Mouse (Mus musculus) left cerebral cortex, adult 9 months (tissue): ENCODE measurements around the gene Map3k5.
A peak's percentile ranks its signal among the peaks of the same experiment; 100 is the strongest.

ENCODE experiments used
- DNase-seq, 2 experiments: peaks; one replicate each; pipeline ENCODE4 v3.0.0; 2022; ENCODE audit warnings: low spot score in 2 of 2

Gene Map3k5

GRCm38 (mm10) chr10:20006333-20007093 is 72.2 kb downstream of the Map3k5 start:
- peak in 1 of 2 experiments; percentile 55 for DNase-seq

GRCm38 (mm10) chr10:20009310-20009709 is 75.0 kb downstream of the Map3k5 start:
- DNase-seq: no peak

- no peak for DNase-seq
Observed at GRCm38 (mm10) chr10:20010018-20010417, 75.7 kb downstream of the Map3k5 start.

- peak in 1 of 2 experiments; percentile 54 for DNase-seq
Observed at GRCm38 (mm10) chr10:20018406-20018805, 84.1 kb downstream of the Map3k5 start.

- DNase-seq: no peak
Observed at GRCm38 (mm10) chr10:20018806-20019205, 84.5 kb downstream of the Map3k5 start.

DNA sequence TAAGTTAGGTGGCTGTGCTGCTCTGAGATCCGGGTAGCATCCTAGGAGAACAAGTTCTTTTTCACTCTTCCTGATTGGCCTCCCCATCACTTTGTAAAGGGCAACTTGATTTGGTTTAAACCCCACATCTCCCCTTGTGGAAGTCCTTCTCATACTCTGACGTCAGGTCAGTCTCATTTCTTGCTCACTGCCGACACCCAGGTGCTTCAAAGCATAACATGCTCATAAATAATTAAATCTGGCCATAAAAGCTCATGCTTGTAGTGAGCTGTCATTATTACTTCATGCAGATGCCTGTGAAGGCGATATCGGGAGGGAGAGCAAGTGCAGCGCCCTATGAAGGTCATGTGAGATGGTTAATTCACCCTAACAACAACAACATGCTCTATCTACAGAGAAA is 87.0 kb downstream of the Map3k5 start:
- no peak for DNase-seq

GRCm38 (mm10) chr10:20021670-20022468 is 87.6 kb downstream of the Map3k5 start:
- no peak for DNase-seq

- DNase-seq: no peak
Observed at GRCm38 (mm10) chr10:20022608-20023340, 88.5 kb downstream of the Map3k5 start.

GRCm38 (mm10) chr10:20023524-20023923 is 89.3 kb downstream of the Map3k5 start:
- DNase-seq: no peak

DNA sequence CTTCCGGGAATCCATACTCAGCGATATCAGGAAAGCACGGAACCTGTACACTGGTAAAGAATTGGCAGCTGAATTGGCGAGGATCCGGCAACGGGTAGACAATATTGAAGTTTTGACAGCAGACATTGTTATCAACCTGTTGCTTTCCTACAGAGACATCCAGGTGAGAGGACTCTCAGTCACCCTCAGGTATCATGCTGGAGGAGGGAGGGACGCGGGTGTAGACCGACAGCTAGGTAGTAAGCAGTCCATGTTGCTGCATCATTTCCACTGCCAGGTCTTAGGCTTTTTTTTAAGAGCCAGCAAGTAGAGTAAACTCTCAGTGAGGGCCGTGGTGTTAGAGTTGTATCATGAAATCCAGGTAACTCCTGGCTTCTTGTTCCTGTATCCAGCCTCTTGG is 90.6 kb downstream of the Map3k5 start:
- DNase-seq: no peak

GRCm38 (mm10) chr10:20025781-20026520 is 91.7 kb downstream of the Map3k5 start:
- DNase-seq: no peak

GRCm38 (mm10) chr10:20030703-20031102 is 96.4 kb downstream of the Map3k5 start:
- no peak for DNase-seq

DNA sequence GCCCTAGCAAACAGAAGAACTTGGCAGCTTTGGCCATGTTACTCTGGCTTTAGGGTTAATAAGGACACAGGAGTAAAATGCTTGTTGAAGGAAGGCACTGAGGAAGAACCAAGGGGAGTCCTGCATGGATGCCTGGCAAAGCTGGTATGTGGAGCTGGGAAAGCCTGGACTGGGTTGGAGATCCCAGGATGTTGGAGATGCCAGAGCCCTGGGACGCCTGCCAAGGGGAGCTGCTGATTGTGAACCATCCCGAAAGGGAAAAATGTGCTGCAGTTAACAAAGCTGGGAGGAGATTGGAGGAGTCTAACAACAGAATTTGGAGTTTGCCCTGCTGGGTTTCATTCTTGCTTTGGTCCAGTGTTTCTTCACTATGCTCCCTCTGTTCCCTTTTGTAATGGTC is 97.7 kb downstream of the Map3k5 start:
- DNase-seq: peak in 1 of 2 experiments; percentile 39

DNA sequence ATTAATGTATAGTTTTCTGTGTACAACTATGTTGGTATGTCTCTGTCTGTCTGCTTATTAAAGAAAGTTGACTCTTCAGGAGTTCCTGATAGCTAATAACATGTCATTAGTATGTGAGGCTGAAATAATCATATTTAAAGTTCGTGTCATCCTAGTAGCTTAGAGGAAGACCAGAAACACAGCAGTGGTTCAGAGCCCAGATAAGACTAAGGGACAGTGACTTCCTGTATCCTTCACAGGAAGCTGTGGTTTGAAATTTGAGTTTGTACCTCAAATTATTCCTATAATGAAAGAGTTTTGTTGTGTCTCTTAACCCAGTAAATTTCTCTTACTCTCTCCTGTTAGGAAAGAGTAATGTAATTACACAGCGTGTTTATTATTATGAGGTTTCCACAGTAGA is 102.1 kb downstream of the Map3k5 start:
- DNase-seq: no peak

DNA sequence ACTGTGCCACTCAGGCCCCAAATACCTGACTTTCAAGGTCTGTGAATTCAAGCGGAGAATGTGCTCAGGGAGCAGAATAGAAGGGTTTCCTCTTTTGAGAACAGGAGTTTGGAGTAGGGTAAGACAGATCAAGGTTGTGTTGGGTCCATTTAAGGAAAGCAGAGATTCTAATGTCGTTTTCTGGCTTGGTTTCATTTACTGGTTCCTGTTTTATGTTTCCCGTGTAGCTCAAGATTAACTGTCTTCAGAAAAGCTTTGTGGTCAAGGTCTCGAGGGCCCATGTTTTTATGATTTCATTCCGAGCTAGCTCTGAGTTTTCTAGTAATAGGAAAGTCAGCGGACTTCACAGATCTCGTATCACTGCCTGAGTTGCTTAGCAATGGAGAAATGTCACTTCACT is 102.6 kb downstream of the Map3k5 start:
- DNase-seq: no peak

- DNase-seq: no peak
Observed at GRCm38 (mm10) chr10:20039531-20039930, 105.3 kb downstream of the Map3k5 start.

DNA sequence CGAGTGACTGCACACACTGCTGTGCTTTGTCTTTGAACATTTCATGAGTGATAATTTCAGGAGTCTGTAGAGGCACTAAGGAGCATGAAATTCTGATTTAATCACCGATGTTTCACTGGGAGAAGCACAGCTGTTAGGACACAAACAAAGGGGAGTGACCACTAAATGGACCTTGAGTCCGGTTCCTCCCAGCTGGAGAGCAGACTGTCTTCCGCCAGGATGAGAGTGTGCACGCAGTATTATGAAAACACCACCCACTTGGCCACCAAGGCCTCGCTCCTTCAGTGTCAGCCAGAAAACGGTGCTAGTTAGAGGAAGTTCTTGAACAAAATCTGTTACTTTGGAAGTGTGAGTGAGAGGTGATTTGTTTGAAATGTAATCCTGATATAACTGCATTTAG is 105.8 kb downstream of the Map3k5 start:
- DNase-seq: no peak

GRCm38 (mm10) chr10:20040677-20041076 is 106.4 kb downstream of the Map3k5 start:
- DNase-seq: no peak

- no peak for DNase-seq
Observed at GRCm38 (mm10) chr10:20042081-20042480, 107.8 kb downstream of the Map3k5 start.

GRCm38 (mm10) chr10:20044051-20044450 is 109.8 kb downstream of the Map3k5 start:
- DNase-seq: no peak

DNA sequence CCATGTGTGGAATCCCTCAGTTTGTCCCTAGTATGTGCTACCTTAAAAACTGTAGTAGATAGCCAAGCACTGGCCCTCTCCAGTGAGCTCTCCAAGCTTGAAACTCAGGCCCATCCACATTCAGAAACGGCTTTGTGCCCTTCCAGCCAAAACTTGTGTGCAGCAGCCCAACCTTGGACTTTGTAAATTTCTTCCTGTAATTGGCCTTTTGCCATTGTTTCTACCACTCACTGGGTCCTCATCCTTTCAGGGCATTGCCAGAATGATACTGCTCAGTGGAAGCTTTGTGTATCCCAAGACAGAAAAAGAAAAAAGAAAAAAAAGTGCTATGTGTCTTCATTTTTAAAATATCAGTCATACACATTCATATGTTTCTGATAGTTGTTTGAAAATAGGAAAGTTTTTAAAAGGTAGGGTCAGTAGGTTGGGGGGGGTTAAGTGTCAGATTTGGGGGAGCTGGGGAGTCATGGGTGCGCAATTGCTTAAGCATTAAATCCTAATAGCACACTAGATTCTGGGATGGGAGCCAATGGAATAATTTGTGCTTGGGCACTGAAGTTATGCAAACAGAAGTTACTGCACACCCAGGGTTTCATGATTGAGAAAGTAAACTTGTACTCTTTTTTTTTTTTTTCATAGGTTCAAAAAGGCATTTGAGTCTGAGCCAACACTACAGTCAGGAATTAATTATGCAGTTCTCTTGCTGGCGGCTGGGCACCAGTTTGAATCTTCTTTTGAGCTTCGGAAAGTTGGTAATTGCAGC is 111.6 kb downstream of the Map3k5 start:
- DNase-seq: no peak
